Mouse (Mus musculus): Measurements from ENCODE around the gene Dhps. TPM values are rescaled to one million over a fixed set of nuclear protein-coding genes. Genes with fewer than 3 reads are reported as not detected.

The Dhps gene
- polyA plus RNA-seq, 2 experiments: 44.9 to 47.7 TPM

GRCm38 (mm10) chr8:85083108-85083813, 11.7 kb downstream of the Dhps start, which contains the start of gene Man2b1:
TSS of gene Man2b1 (plus strand) at chr8:85083270.
- Histone ChIP-seq H3K36me3 (ENCODE audit: control insufficient read depth, insufficient read depth, low read length) (peaks cover 30% of the 10 kb centered on the region), H3K4me3 (replicated peaks; ENCODE audit: low read length) (peak within 1 kb of the TSS; percentile 58), H3K27ac (replicated peaks; ENCODE audit: low read depth, low read length) (no peak within 1 kb of the TSS), H3K4me1 (ENCODE audit: control insufficient read depth, insufficient read depth, low read length) (peaks cover 16% of the 10 kb centered on the region), H3K4me2 (replicated peaks; ENCODE audit: low read depth, low read length, severe bottlenecking) (peak within 1 kb of the TSS; percentile 70), H3K9me3 (ENCODE audit: control insufficient read depth, low read length) (no peaks in the 10 kb centered on the region), H3K9ac (ENCODE audit: low read depth, low read length, severe bottlenecking) (peak within 1 kb of the TSS; percentile 61), H3K27me3 (ENCODE audit: control insufficient read depth, insufficient read depth, low read length) (no peaks in the 10 kb centered on the region)
- WGBS: under 1% methylated on average over 30 of the region's 30 CpGs
- ATAC-seq (ENCODE audit: low FRiP score, low read depth) (peak; percentile 78), DNase-seq (ENCODE audit: low spot score) (peak; percentile 86)
- no peak for TF ChIP-seq POLR2A (IDR thresholded peaks at IDR 0.05; ENCODE audit: borderline replicate concordance, extremely low read depth, insufficient read depth, insufficient read length)

- DNase-seq (ENCODE audit: low spot score): no peak
Observed at GRCm38 (mm10) chr8:85084633-85085032, 13.1 kb downstream of the Dhps start.

GRCm38 (mm10) chr8:85086238-85086637, 14.7 kb downstream of the Dhps start:
- ATAC-seq (ENCODE audit: low FRiP score, low read depth) (no peak), DNase-seq (ENCODE audit: low spot score) (no peak)
- peaks cover 32% of the 10 kb centered on the region for H3K36me3 ChIP-seq (ENCODE audit: control insufficient read depth, insufficient read depth, low read length)
- no peak overlapping the region for H3K4me2 ChIP-seq (replicated peaks; ENCODE audit: low read depth, low read length, severe bottlenecking)
- no peak overlapping the region for H3K9ac ChIP-seq (ENCODE audit: low read depth, low read length, severe bottlenecking)
- no peak for TF ChIP-seq POLR2A (IDR thresholded peaks at IDR 0.05; ENCODE audit: borderline replicate concordance, extremely low read depth, insufficient read depth, insufficient read length)
- no peak overlapping the region for H3K4me3 ChIP-seq (replicated peaks; ENCODE audit: low read length)
- H3K27ac ChIP-seq (replicated peaks; ENCODE audit: low read depth, low read length): no peak overlapping the region
- H3K9me3 ChIP-seq (ENCODE audit: control insufficient read depth, low read length): no peaks in the 10 kb centered on the region
- H3K4me1 ChIP-seq (ENCODE audit: control insufficient read depth, insufficient read depth, low read length): peaks cover 12% of the 10 kb centered on the region; the same call in 1 of the 2 replicates
- WGBS: 83% methylated on average over 3 of the region's 3 CpGs
- no peaks in the 10 kb centered on the region for H3K27me3 ChIP-seq (ENCODE audit: control insufficient read depth, insufficient read depth, low read length)

More at GRCm38 (mm10) chr8:85084633-85085032, 13.1 kb downstream of the Dhps start:
- no peak for ATAC-seq (ENCODE audit: low FRiP score, low read depth)
- peaks cover 15% of the 10 kb centered on the region for H3K4me1 ChIP-seq (ENCODE audit: control insufficient read depth, insufficient read depth, low read length)
- H3K4me3 ChIP-seq (replicated peaks; ENCODE audit: low read length): no peak overlapping the region
- TF ChIP-seq POLR2A (IDR thresholded peaks at IDR 0.05; ENCODE audit: borderline replicate concordance, extremely low read depth, insufficient read depth, insufficient read length): no peak
- no peak overlapping the region for H3K4me2 ChIP-seq (replicated peaks; ENCODE audit: low read depth, low read length, severe bottlenecking)
- peaks cover 32% of the 10 kb centered on the region for H3K36me3 ChIP-seq (ENCODE audit: control insufficient read depth, insufficient read depth, low read length)
- no peak overlapping the region for H3K27ac ChIP-seq (replicated peaks; ENCODE audit: low read depth, low read length)
- H3K9me3 ChIP-seq (ENCODE audit: control insufficient read depth, low read length): no peaks in the 10 kb centered on the region
- no peaks in the 10 kb centered on the region for H3K27me3 ChIP-seq (ENCODE audit: control insufficient read depth, insufficient read depth, low read length)
- WGBS: 93% methylated on average over 8 of the region's 8 CpGs
- no peak overlapping the region for H3K9ac ChIP-seq (ENCODE audit: low read depth, low read length, severe bottlenecking)

GRCm38 (mm10) chr8:85088771-85089170, 17.2 kb downstream of the Dhps start:
- TF ChIP-seq POLR2A (IDR thresholded peaks at IDR 0.05; ENCODE audit: borderline replicate concordance, extremely low read depth, insufficient read depth, insufficient read length): no peak
- Histone ChIP-seq H3K36me3 (ENCODE audit: control insufficient read depth, insufficient read depth, low read length) (peaks cover 39% of the 10 kb centered on the region), H3K4me2 (replicated peaks; ENCODE audit: low read depth, low read length, severe bottlenecking) (no peak overlapping the region), H3K27me3 (ENCODE audit: control insufficient read depth, insufficient read depth, low read length) (no peaks in the 10 kb centered on the region), H3K9me3 (ENCODE audit: control insufficient read depth, low read length) (no peaks in the 10 kb centered on the region), H3K4me3 (replicated peaks; ENCODE audit: low read length) (no peak overlapping the region), H3K9ac (ENCODE audit: low read depth, low read length, severe bottlenecking) (no peak overlapping the region), H3K4me1 (ENCODE audit: control insufficient read depth, insufficient read depth, low read length) (peaks cover 6% of the 10 kb centered on the region; the same call in 1 of the 2 replicates), H3K27ac (replicated peaks; ENCODE audit: low read depth, low read length) (no peak overlapping the region)
- ATAC-seq (ENCODE audit: low FRiP score, low read depth) (no peak), DNase-seq (ENCODE audit: low spot score) (no peak)
- 81% methylated on average over 2 of the region's 2 CpGs for WGBS

- Histone ChIP-seq H3K27me3 (ENCODE audit: control insufficient read depth, insufficient read depth, low read length) (no peaks in the 10 kb centered on the region), H3K4me2 (replicated peaks; ENCODE audit: low read depth, low read length, severe bottlenecking) (no peak overlapping the region), H3K36me3 (ENCODE audit: control insufficient read depth, insufficient read depth, low read length) (peaks cover 50% of the 10 kb centered on the region), H3K4me3 (replicated peaks; ENCODE audit: low read length) (no peak overlapping the region), H3K27ac (replicated peaks; ENCODE audit: low read depth, low read length) (no peak overlapping the region), H3K9me3 (ENCODE audit: control insufficient read depth, low read length) (no peaks in the 10 kb centered on the region), H3K4me1 (ENCODE audit: control insufficient read depth, insufficient read depth, low read length) (no peaks in the 10 kb centered on the region), H3K9ac (ENCODE audit: low read depth, low read length, severe bottlenecking) (no peak overlapping the region)
- 85% methylated on average over 11 of the region's 11 CpGs for WGBS
- ATAC-seq (ENCODE audit: low FRiP score, low read depth) (no peak), DNase-seq (ENCODE audit: low spot score) (no peak)
- no peak for TF ChIP-seq POLR2A (IDR thresholded peaks at IDR 0.05; ENCODE audit: borderline replicate concordance, extremely low read depth, insufficient read depth, insufficient read length)
Observed at GRCm38 (mm10) chr8:85090856-85091255, 19.3 kb downstream of the Dhps start.
